Mouse (Mus musculus): ENCODE measurements around the gene Myl7.
A peak's percentile ranks its signal among the peaks of the same experiment; 100 is the strongest.

Myl7 gene

GRCm38 (mm10) chr11:5862394-5863105 lies 36.0 kb downstream of the Myl7 start:
- peak; percentile 71 for DNase-seq (ENCODE audit: low spot score)

GRCm38 (mm10) chr11:5861678-5862393 lies 36.7 kb downstream of the Myl7 start, which contains the start of gene Aebp1:
Aebp1 (plus strand) TSS chr11:5861947.
- DNase-seq (ENCODE audit: low spot score) = peak; percentile 69

- DNase-seq (ENCODE audit: low spot score) = no peak
Measured at GRCm38 (mm10) chr11:5860639-5861038, 37.9 kb downstream of the Myl7 start.

GRCm38 (mm10) chr11:5859883-5860550 lies 38.6 kb downstream of the Myl7 start:
- no peak for DNase-seq (ENCODE audit: low spot score)

GRCm38 (mm10) chr11:5858723-5859122 lies 39.9 kb downstream of the Myl7 start:
- DNase-seq (ENCODE audit: low spot score) = no peak

GRCm38 (mm10) chr11:5856479-5857130 lies 42.0 kb downstream of the Myl7 start:
- DNase-seq (ENCODE audit: low spot score) = no peak

- DNase-seq (ENCODE audit: low spot score) = peak; percentile 72
Measured at GRCm38 (mm10) chr11:5855902-5856301, 42.7 kb downstream of the Myl7 start.

- peak; percentile 45 for DNase-seq (ENCODE audit: low spot score)
Measured at GRCm38 (mm10) chr11:5855481-5855880, 43.1 kb downstream of the Myl7 start.

GRCm38 (mm10) chr11:5852314-5852713 lies 46.3 kb downstream of the Myl7 start:
- DNase-seq (ENCODE audit: low spot score) = no peak

GRCm38 (mm10) chr11:5851021-5851736 lies 47.4 kb downstream of the Myl7 start:
- DNase-seq (ENCODE audit: low spot score) = no peak

GRCm38 (mm10) chr11:5850452-5850851 lies 48.1 kb downstream of the Myl7 start:
- DNase-seq (ENCODE audit: low spot score) = no peak

- DNase-seq (ENCODE audit: low spot score) = peak; percentile 73
Measured at GRCm38 (mm10) chr11:5849316-5849715, 49.3 kb downstream of the Myl7 start.

GRCm38 (mm10) chr11:5848741-5849140 lies 49.8 kb downstream of the Myl7 start:
- DNase-seq (ENCODE audit: low spot score) = peak; percentile 89

GRCm38 (mm10) chr11:5846639-5847345 lies 51.8 kb downstream of the Myl7 start:
- peak; percentile 86 for DNase-seq (ENCODE audit: low spot score)
